Comparison of ENCODE assay signal across 26 mouse cellular contexts in the genomic region with DNA sequence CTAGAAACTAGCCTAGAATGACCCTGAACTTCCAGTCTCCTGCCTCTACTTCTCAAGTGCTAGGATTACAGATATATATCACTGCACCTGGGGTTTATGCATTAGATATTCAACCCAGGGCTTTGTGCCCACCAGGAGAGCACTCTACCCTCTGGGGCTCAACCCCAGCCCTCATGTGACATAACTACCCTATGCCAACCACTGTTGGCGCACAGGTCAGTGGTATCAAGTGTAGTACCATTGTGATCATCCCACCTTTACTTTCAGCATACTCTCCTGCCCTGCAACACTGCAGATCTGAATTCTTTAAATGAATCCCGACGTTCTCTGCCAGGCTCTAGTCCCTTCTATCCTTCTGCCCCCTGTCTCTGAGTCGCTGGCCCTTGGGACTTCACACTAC. TPM values are rescaled to one million over a fixed set of nuclear protein-coding genes. Genes with fewer than 3 reads are reported as not detected.
"Had no signal": no experiment of that assay in that cellular context is flagged by ENCODE, and none has a peak within 500 bp of the region (broad histone marks: within the 10 kb centered on the region; RNA-seq: fewer than 3 reads in every experiment).

No protein-coding gene starts in this region.

- ATAC-seq: intestine, embryonic 16.5 days had no signal

- DNase-seq: kidney, adult 18-20 months; kidney, adult 9 months; kidney, postnatal 14 days; kidney, postnatal 4 days; liver, embryonic 13.5 days; lung, adult 2 months; lung, postnatal 14 days; lung, postnatal 4 days; right cerebral cortex, postnatal 25 days; spleen, adult 18-20 months; thymus, postnatal 25 days had no signal

- H3K4me3 ChIP-seq: liver, embryonic 13.5 days; stomach, embryonic 15.5 days had no signal

- H3K36me3 ChIP-seq: liver, embryonic 13.5 days; stomach, embryonic 15.5 days had no signal

- H3K27me3 ChIP-seq: stomach, embryonic 15.5 days had no signal

- H3K27ac ChIP-seq: liver, embryonic 13.5 days; stomach, embryonic 15.5 days had no signal

- H3K4me1 ChIP-seq: stomach, embryonic 15.5 days had no signal

- H3K9ac ChIP-seq: liver, embryonic 13.5 days; stomach, embryonic 15.5 days had no signal

- H3K4me2 ChIP-seq: liver, embryonic 13.5 days; stomach, embryonic 15.5 days had no signal

- H3K9me3 ChIP-seq: liver, embryonic 13.5 days; stomach, embryonic 15.5 days had no signal

RNA-seq across cellular contexts. Expression of gene Anapc15-ps, which starts 11.0 kb away (rescaled TPM):
- total RNA-seq: layer of hippocampus, adult 18-20 months; layer of hippocampus, postnatal 25 days; left cerebral cortex, adult 18-20 months; left cerebral cortex, postnatal 25 days; liver, adult 2 months; neutrophil, adult 5-6 weeks had no signal
- polyA plus RNA-seq: intestine, embryonic 16.5 days; kidney, embryonic 16.5 days; limb, embryonic 11.5 days; limb, embryonic 14.5 days; liver, adult 2 months; liver, embryonic 13.5 days; liver, embryonic 16.5 days; lung, adult 2 months; lung, embryonic 16.5 days; midbrain, embryonic 14.5 days; thymus, postnatal 0 days had no signal
